Mouse (Mus musculus): ENCODE measurements at regions not wholly inside any gene's neighbourhood (a gene's known extent, or its start where the extent isn't known, plus 50 kb on each side); places are given as distances from the start of the nearest gene placed in this dataset.

DNA sequence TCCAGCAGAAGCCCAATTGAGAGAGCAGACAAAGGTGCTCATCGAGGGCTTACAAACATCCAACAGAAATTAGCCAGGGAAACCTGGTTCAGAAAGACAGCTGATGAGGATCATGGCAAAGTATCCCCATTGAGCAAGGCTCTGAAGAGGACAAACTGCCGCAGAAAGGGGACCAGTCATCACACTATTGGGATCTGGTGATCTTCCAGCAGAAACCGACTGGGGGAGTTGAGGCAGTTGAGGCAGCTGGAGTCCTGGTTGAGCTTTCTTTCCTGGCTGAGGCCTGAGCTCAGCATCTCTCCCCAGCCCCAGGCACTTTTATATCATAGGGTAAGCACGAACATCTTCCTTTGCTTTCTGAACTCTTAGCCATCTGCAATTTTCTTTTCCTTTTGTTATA, 282.7 kb downstream of the Insig2 start:
- no peak for DNase-seq (ENCODE audit: low read depth, low spot score)

DNA sequence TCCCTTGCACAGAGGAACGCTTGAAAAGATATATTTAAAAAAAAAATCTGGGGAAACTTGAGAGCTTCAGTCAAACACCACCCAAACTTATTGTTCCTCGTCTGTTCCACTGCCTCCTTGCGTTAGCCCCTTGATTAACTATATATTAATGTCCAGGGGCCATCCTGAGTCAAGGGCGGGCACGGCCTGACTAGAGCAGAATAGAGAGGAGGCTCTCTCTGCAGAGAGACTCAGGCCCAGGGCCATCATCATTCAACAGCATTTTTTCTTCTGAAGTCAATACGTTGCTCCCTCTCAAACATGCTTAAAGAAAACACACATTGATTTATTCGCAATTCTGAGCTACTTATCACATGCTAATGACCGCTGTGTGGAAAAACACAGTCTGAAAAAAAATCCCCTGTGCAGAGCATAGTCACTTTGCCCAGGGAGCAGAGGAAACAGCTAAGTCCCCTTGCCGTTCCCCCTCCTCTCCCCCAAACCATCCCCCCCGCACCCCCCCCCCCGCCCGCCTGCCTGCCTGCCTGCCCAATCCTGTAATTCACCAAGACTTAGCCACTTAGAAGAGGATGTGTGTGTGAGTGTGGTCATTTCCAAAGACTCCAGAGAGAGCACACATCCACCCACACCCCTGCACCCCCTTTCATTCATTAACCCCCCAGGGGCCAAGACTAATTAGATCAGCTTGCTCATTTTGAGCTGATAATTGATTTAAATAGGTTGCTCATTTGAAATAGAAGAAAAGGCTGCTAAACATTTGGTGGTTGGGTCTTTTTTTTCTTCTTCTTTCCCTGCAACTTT, 281.5 kb downstream of the Insig2 start:
- DNase-seq (ENCODE audit: low read depth, low spot score), result no peak

DNA sequence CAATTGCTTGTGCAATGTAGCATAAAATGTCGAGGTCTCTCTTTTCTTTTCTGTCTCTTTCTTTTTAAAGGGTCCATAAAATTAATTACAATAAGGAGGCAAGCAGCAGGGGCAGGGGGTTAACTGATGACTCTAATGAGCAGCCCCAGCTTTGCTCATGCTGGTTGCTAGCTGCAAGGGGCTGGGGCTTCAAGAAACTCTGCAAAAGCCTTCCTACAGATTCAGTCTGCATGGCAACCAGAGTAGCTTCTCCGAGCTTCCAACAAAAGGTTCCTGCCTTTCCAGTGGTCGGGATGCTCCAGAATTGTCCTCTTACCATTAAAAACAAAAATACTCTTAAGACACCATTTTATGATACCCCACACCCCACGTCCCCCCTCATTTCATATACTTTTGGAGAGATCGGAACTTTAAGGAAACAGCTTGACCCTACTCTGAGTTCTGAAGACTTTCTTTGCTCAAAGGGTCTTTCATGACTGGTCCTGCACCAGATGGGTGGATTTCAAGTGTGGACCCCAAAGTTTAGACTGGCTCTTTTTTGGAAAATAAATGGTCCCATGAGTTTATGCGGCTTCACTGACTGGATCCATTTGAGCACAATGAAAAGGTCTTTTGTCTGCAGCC, 280.8 kb downstream of the Insig2 start:
- DNase-seq (ENCODE audit: low read depth, low spot score), result no peak

DNA sequence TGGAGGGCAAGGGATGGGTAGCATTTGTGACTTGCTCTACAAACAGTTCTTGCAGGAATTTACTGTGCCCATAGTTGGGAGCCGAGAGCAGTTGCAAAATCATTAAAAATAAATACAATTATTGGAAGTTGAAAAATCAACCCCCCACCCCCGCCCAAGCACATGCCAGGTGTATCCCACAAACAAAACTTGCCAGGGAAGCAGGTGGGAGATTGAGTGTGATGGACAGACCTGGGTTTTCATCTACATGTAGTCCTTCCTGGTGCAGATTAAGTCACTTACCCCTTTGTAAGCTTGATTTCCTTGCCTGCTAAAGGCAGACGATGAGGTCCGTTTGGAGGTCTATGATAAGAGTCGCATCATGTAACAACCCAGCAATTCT, 280.3 kb downstream of the Insig2 start:
- DNase-seq (ENCODE audit: low read depth, low spot score), result no peak

DNA sequence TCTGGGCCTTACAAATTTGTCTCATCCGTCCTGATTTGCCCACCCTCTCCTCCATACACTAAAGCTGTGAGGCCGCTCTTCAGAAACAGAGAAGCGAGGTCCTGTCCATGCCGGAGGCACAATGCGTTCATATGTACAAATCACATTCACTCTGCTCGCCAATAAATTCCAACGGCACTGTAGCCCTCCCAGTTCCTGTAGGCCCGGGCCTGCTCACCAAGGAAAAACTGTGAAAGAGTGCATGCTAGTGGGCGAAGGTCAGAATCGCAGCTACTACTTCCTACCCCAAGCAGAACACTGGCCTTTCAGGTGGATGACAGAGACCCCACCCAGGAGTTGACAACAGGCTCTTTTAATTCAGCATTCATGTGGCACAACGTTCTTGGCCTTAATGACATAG, 278.7 kb downstream of the Insig2 start:
- peak; percentile 77 for DNase-seq (ENCODE audit: low read depth, low spot score)

DNA sequence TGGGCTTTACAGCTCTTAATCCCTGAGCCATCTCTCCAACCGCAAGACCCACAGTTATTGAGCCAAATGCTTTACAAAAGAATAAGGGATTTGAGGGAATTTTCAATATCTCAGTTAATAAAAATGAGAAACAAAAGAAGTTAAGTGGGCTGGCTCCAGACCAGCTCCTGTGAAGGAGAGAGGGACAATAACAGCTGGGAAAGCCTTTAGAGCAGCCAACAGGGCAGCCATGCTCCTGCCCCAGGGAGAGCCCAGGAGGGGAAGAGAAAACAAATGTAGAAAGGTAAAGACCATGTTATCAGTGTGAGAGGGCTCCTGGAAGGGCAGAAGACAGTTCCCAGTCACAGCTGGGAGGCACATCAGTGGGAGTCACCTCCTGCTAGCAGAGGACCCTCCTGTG, 257.8 kb downstream of the Insig2 start:
- no peak for DNase-seq (ENCODE audit: low read depth, low spot score)

DNA sequence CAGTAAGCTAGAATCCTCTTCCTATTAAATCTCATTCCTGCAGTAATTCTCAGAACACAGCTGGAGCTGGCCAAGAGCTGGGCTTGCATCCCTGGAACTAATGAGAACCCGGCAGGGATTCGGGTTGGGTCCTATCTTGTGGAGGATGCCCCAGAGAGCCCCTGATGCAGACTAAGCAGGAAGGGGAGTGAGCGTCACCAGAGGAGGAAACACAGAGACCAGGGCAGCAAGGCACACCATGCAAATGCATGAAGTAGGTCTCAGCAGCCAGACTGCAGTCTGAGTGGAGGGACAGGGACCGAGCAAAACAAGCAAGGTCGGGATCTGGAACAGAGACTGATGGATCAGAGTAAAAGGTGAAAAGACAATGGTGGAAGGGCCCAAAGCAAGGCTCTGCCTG, 249.6 kb downstream of the Insig2 start:
- peak; percentile 32 for DNase-seq (ENCODE audit: low read depth, low spot score)

DNA sequence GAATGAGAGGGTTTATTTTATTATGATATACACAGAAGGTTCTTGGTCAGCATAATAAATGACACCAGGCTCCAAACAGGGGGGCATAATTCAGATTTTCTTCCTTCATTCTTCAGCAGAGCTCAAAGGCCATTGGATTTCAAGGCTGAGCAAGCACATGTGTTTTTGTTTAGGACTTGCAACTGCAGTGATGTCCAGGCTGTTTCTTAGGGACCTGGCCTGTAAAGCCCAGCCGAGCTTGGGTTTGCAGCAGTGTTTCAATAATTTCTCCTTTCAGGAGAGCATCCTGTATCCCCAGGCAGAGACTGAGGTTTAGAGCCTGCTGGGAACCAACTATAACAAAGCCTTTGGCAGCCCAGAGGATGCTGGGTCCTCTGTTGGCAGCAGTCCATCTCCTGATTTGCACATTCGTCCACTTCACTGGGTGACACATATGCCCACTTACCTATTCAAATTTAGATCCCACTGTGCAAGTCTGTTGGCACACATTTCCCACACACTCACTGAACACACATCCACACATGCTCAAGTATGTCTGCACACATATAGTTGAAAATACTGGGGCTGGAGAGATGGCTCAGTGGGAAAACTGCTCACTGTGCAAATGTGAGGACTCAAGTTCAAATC, 247.2 kb downstream of the Insig2 start:
- DNase-seq (ENCODE audit: low read depth, low spot score), result no peak

DNA sequence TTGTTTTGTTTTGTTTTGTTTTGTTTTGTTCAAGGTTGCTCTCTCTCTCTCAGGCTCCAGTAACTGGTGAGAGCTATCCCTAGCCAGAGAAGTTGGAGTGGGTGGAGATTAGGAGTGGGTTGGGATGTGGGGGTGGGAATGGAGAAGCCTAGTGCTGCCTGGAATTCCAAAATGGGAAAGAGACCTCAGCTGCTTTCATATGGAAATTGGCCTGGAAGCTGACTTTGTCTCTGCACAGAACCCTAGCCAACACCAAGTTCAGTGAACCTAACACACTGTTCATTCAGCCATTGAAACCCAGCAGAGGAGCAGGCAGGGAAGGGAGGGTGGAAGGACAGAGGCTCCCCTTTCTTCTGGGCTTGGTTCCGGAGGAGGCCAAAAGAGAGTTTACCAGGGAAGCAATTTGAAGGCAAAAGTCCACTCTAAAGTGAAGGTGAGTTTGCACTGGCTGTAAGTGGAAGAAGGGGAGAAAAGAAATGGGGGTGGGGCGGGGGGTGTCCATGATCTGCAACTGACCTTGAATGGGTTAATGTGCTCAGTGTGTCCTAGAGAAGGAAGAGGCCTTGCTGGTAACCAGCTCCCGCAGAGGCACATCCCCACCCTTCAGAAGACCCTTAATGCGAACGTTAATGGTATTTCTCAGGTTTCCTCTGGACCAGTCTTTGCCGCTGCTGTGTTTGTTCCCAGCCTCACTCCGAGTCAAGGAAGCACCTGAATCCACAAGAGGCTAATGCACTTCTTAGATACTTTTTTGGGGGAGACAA, 245.1 kb downstream of the Insig2 start:
- DNase-seq (ENCODE audit: low read depth, low spot score), result peak; percentile 99

DNA sequence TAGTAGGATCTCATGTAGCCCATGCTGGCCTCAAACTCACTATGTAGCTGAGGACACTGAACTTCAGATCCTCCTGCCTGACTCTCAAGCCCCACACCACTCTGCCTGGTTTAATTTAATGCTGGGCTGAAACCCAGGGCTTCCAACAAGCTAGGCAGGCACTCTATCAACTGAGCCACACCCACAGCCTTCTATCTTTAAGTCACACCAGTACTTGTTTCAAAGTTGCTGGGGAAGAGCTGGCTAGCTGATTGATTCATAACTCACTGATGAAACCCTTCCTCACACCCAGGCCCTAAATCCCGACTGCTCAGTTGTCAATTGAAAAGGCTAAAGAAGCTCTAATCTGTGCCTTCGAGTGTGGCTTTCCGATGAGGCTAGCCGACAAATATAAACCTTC, 241.8 kb downstream of the Insig2 start:
- no peak for DNase-seq (ENCODE audit: low read depth, low spot score)

DNA sequence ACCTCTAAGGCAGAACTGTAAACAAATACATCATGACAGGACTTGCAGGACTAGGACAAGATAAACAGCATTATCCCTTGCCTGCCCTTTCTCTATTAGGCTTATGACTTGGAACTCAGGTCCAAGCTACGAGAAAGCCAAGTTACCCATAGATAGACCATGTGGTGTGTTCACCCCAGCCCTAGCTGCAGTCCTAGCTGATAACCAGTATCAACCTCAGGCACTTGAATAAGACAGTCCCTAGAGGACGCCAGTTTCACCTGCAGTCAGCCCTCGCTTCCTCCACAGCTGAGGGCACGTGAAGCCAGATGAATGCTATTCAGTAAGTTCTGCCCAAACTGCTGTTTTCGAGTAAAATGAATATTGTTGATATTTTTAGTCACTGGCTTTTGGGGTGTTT, 239.5 kb downstream of the Insig2 start:
- DNase-seq (ENCODE audit: low read depth, low spot score), result no peak

DNA sequence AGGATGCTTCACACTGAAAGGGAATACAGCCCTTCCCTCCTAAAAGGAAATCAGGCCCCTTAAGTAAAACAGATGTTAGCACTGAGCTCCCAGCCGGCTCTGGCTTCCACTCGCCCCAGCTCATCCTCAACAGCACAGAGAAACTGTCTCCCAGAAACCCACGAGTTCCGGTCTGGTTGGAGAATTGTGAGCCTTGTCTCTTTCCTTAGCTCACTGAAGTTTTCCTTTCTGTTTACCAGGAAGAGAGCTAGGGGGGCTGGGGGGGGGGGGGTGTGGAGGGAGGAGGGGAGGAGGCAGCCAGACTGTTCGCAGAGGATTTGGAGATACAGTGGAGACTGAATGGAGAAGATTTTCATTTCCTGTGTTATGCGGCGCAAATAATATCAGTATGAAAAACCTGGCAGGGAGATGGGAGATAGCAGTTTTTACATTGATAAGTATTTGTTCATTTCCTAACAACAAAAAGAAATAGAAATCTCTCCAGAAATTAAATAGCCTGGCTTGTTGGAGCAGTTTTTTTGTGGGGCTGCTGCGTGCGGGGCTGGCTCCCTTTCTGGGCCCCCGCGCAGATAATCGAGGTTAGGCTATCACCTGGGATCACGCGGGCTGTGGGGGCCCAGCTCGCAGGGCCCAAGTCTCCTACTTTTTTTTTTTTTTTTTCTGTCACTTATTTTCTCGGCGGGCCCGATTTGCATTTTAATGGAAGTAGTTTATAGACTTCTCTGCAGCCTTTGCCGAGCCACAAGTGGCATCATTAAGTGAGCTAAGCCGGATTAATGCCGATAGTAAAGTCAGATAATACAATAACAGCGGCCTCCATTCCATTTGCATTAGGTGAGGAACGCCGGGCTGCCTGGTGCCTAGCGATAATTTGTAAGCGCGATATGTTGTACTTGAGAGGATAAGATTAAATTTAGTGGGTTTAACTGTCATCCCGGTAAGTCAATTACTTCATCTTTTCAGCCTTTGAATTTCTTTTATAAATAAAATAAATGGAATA, 235.5 kb downstream of the Insig2 start:
- peak; percentile 63 for DNase-seq (ENCODE audit: low read depth, low spot score)

DNA sequence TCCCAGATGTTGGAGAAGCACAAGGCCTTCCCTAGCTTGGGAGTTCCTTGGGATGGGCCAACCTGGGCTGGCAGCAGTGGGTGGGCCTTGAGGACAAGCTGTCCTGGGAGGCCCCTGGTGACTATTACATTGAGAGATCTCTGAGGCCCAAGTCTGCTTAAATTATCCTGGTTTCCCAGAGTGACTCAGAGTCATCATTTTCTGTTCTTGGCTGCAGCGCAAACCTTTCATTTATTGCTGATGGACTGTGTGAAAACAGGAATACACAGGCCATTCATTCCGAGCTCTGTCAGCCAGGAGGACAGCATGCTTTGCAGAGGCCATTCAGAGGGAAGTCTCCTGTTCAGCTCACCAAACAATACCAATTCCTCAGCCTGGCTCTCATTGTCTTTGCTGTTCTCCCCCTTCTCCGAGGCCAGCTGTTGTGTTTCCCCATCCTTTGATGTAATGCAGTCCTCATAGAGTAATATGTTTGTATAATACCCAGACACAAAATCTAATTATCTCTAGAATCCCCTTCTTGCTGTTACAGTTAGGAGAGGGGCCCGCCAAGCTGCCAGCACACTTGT, 220.5 kb downstream of the Insig2 start:
- no peak for DNase-seq (ENCODE audit: low read depth, low spot score)

DNA sequence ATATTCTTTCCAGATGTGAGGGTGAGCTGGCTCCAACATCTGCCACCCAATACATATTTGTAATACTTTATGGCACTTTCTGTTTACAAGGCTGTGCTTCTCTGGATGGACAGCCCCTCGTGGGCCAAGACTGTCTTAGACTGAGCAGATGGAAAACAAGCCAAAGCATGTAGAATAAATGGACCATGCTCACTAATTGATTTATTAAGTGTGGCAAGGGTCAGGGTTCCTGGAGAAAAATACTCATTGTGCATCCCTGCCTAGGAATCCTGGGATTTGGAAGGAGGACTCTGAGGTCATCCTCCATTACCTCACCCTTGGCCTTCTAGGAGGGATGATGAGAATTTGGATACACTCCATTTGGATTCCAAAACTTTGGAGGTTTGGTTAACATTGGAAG, 219.9 kb downstream of the Insig2 start:
- DNase-seq (ENCODE audit: low read depth, low spot score), result no peak

DNA sequence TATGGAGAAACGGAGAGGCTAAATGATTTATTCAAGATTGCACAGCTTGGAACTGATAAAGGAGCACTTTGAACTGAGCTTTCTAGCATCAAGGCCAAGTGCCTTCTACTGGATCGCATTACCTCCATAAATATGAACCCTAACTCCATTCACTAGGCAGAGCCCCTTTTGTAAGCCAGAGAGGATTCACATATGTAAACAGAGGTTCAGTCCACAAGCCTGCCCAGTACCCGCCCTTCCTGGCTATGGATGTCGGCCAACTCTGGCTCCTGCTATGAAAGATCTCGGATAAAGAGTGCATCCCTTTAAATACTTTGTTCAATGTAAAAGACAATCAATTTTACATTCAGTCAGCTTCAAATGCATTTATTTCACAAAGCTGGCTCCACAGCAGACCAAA, 215.8 kb downstream of the Insig2 start:
- no peak for DNase-seq (ENCODE audit: low read depth, low spot score)

DNA sequence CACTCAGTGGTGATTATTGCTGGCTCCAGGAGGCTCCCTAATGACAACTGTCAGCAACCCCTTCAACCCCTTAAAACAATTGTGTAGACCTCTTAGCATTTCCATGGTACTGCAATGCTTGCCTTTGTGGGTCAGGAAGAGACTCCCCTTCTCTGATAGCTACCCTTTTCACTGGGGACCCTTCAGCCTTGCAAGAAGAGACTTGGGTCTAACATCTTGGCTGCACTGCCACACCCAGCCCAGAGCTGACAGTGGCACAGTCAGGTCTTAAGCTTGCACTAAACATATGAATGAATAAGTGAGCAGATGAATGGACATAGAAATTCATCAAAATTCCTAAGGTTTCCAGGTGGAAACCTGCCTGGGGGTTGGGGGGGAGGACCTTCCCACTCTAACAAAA, 209.0 kb downstream of the Insig2 start:
- peak; percentile 83 for DNase-seq (ENCODE audit: low read depth, low spot score)

DNA sequence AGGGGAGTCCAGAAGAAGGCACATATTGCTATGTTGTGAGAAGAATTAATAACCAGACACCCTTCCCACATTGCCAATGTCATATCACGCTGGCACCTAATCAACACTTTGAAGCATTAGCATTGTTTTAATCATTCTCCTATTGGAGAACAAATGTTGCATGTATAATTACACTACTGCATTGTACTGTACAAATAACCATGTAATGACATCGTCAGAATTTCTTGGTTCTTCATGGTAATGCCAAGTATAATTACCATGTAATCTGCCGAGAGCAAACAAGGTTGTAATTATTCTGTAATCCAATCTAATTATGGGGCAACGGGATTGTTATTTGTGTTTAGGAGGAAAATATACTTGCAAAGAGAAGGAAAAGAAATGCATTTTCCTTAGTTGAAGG, 196.1 kb downstream of the Insig2 start:
- DNase-seq (ENCODE audit: low read depth, low spot score), result no peak

DNA sequence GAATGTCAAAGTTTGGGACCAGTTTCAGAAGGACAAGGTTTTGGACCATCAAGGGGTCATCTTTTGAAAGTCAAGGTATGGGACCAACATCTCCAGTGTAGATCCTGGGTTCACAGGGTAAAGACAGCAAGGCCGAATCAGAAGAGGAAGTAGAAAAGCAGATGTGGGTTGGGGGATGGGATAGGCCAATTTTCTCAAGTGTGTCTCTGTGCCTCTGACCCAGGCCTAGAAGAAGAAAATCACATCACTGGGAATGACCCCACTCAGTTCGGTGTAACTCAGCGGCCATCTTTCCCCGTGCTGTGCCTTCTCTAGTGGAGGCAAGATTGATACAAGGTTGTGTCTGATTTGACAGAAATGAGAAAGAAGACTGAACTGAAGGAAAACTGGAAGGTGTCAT, 195.5 kb downstream of the Insig2 start:
- DNase-seq (ENCODE audit: low read depth, low spot score), result no peak

DNA sequence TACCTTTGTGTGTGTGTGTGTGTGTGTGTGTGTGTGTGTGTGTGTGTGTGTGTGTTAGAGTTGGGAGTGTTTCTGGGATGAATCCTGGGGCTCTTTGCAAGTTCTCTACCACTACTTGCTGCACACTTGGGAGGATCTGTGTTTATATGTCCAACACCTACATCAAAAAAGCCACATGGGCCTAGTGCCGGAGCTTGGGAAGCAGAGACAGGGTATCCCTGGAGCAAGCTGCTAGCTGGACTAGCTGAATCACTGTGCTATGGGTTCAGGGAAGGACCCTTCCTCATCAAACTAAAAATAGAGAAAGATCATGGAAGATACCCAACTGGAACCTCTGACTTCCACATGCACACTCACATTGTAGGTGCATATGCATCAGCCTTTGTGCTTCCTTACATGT, 187.4 kb downstream of the Insig2 start:
- DNase-seq (ENCODE audit: low read depth, low spot score), result no peak

DNA sequence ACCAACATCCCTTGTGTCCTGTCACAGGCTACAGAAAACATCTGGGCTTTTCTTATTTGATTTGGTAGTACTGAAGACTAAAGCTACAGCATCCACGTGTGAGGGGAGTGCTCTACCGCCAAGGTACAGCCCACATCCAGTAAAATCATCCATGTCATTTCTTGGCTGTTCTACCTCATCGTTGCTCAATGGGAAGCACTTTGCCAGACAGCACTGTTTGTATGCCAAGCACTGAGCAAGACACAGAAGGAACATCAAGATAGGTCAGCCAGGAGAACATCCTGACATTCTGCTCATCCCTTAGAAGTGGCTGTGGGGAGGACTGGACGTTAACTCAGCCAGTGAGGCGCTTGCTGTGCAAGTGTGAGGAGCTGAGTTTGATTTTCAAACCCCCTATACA, 178.9 kb downstream of the Insig2 start:
- DNase-seq (ENCODE audit: low read depth, low spot score), result no peak

DNA sequence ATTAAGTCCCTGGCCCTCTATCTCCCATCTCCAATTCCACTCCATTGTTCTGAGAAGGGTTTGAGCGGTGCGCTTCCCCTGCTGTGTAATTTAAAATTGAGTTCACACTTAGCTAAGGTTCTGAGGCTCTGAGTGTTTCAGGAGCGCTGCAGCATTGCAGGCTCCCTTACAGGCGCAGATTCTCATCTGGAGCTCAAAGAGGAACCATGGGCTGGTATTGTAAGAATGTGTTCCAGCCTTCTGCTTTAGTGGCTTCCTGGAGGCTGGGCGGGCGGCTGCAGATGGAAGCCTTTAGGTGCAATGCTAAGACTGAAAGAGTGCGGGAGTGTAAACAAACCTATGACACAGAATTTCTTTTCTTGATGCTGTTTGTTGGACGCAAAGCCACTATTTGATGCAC, 177.8 kb downstream of the Insig2 start:
- no peak for DNase-seq (ENCODE audit: low read depth, low spot score)

Measured in ES-CJ7 (cell line).